Mouse (Mus musculus): ENCODE measurements around the gene Gm20547.

GRCm38 (mm10) chr17:34807176-34807575 is 74.7 kb downstream of the Gm20547 start:
- TF ChIP-seq POLR2A (IDR thresholded peaks at IDR 0.05; ENCODE audit: borderline replicate concordance, extremely low read depth, insufficient read depth, insufficient read length, poor library complexity, severe bottlenecking) (no peak), CTCF (IDR thresholded peaks at IDR 0.05; ENCODE audit: borderline replicate concordance, extremely low read depth, insufficient read depth, insufficient read length) (no peak)

All from brain, embryonic 14.5 days (tissue).